Mouse (Mus musculus): ENCODE data around the gene Ralgapa2.
A peak's percentile ranks its signal among the peaks of the same experiment; 100 is the strongest.

Ralgapa2 gene

GRCm38 (mm10) chr2:146217227-146217980 is 294.7 kb downstream of the Ralgapa2 start:
- DNase-seq = no peak

GRCm38 (mm10) chr2:146216111-146217064 is 295.8 kb downstream of the Ralgapa2 start:
- DNase-seq = no peak

GRCm38 (mm10) chr2:146214715-146215114 is 297.4 kb downstream of the Ralgapa2 start:
- peak; percentile 32 for DNase-seq

- no peak for DNase-seq
Observed at GRCm38 (mm10) chr2:146210968-146211367, 301.2 kb downstream of the Ralgapa2 start.

- no peak for DNase-seq
Observed at GRCm38 (mm10) chr2:146197947-146198346, 314.2 kb downstream of the Ralgapa2 start.

GRCm38 (mm10) chr2:146196126-146196525 is 316.0 kb downstream of the Ralgapa2 start:
- DNase-seq = no peak
